Mouse (Mus musculus) liver, postnatal 0 days (tissue): ENCODE results near the gene Zfp322a. TPM values are rescaled to one million over a fixed set of nuclear protein-coding genes. Genes with fewer than 3 reads are reported as not detected.

Experiments
- ATAC-seq: fragments of 200-750 bp; cut with Nextera tagmentation; 2 replicates; pipeline ENCODE4 v1.8.0; 2017; ENCODE audit warnings: mild to moderate bottlenecking, moderate library complexity
- DNase-seq: peaks from one replicate; pipeline ENCODE4 v3.0.0-alpha.2; 2016
- H3K27ac ChIP-seq: fragments of 300-500 bp; sonication (generic); 2 replicates; pipeline ENCODE4 v1.5.1; 2014; ENCODE audit warnings: antibody characterized with exemption, moderate library complexity, mild to moderate bottlenecking, low read depth
- H3K27me3 ChIP-seq: fragments of 300-500 bp; sonication (generic); 2 replicates; pipeline ENCODE4 v1.6.1; 2014; ENCODE audit warnings: low read length, control low read depth, mixed read lengths; ENCODE audit not compliant: insufficient read depth
- H3K36me3 ChIP-seq: fragments of 300-500 bp; sonication (generic); replicated peaks from 2 replicates; pipeline ENCODE4 v1.6.1; 2014; ENCODE audit warnings: mild to moderate bottlenecking, control low read depth, low read length, moderate library complexity, mixed read lengths; ENCODE audit not compliant: insufficient read depth
- H3K4me1 ChIP-seq: fragments of 300-500 bp; sonication (generic); 2 replicates; pipeline ENCODE4 v1.6.1; 2014; ENCODE audit warnings: antibody characterized with exemption, mild to moderate bottlenecking, control low read depth; ENCODE audit not compliant: insufficient read depth
- H3K4me2 ChIP-seq: fragments of 300-500 bp; sonication (generic); 2 replicates; pipeline ENCODE4 v1.6.1; 2014; ENCODE audit warnings: low read depth, mild to moderate bottlenecking, low read length, moderate library complexity, mixed read lengths
- H3K4me3 ChIP-seq: fragments of 300-500 bp; sonication (generic); 2 replicates; pipeline ENCODE4 v1.5.1; 2014; ENCODE audit warnings: low read depth, low read length
- H3K9ac ChIP-seq: fragments of 300-500 bp; sonication (generic); replicated peaks from 2 replicates; pipeline ENCODE4 v1.6.1; 2014; ENCODE audit warnings: mild to moderate bottlenecking, moderate library complexity
- H3K9me3 ChIP-seq: fragments of 300-500 bp; sonication (generic); 2 replicates; pipeline ENCODE4 v1.6.1; 2016; ENCODE audit warnings: mild to moderate bottlenecking, control low read depth, low read length, mixed read lengths
- CTCF ChIP-seq: sonication (generic); IDR thresholded peaks from 2 replicates; pipeline ENCODE4 v1.5.1; 2016; ENCODE audit warnings: antibody characterized with exemption, low read depth
- EP300 ChIP-seq: IDR thresholded peaks from 2 replicates; pipeline ENCODE4 v1.6.1; 2016; ENCODE audit warnings: antibody characterized with exemption, low read depth, mild to moderate bottlenecking
- WGBS: fragments of 180-500 bp; shearing (Covaris S2); extraction: QIAGEN DNeasy Blood & Tissue Kit; methylation state at CpG from one replicate; pipeline ENCODE4 v1.1.7; 2014; ENCODE audit not compliant: insufficient replicate concordance; 5-methylcytosine and 5-hydroxymethylcytosine counted together
- polyA plus RNA-seq: library from polyadenylated mRNA; unstranded; fragments of >200 nt; fragmentation: Nextera tagmentation; extraction: Ambion mirVana; gene quantifications from 2 replicates; pipeline ENCODE4 v1.2.1, GENCODE M21; 2015

Zfp322a gene
- polyA plus RNA-seq, 1 experiment from 2014 or later, result 9.5 TPM

GRCm38 (mm10) chr13:23395301-23396245 lies 26.6 kb upstream of the Zfp322a start:
- no peak overlapping the region for H3K9ac ChIP-seq
- H3K27ac ChIP-seq, result no peak overlapping the region
- no peaks in the 10 kb centered on the region for H3K9me3 ChIP-seq
- H3K4me1 ChIP-seq, result peaks cover 12% of the 10 kb centered on the region; the same call in 1 of the 2 replicates
- H3K4me3 ChIP-seq, result peak overlapping the region; percentile 45
- TF ChIP-seq EP300 (no peak), CTCF (no peak)
- DNase-seq (no peak), ATAC-seq (no peak)
- peaks cover 45% of the 10 kb centered on the region for H3K27me3 ChIP-seq
- H3K36me3 ChIP-seq, result no peaks in the 10 kb centered on the region
- 4% methylated on average over 43 of the region's 43 CpGs for WGBS
- H3K4me2 ChIP-seq, result peak overlapping the region; percentile 74

- Histone ChIP-seq H3K4me1 (no peaks in the 10 kb centered on the region), H3K9ac (no peak overlapping the region), H3K9me3 (no peaks in the 10 kb centered on the region), H3K27ac (no peak overlapping the region), H3K4me2 (no peak overlapping the region), H3K4me3 (no peak overlapping the region), H3K36me3 (no peaks in the 10 kb centered on the region), H3K27me3 (no peaks in the 10 kb centered on the region)
- DNase-seq (no peak), ATAC-seq (no peak)
- 69% methylated on average over 1 of the region's 1 CpGs for WGBS
- TF ChIP-seq EP300 (no peak), CTCF (no peak)
Observed at GRCm38 (mm10) chr13:23387548-23387947, 18.5 kb upstream of the Zfp322a start.

GRCm38 (mm10) chr13:23383127-23383526 lies 14.1 kb upstream of the Zfp322a start:
- Histone ChIP-seq H3K27me3 (no peaks in the 10 kb centered on the region), H3K9me3 (no peaks in the 10 kb centered on the region), H3K9ac (no peak overlapping the region), H3K4me2 (no peak overlapping the region), H3K27ac (no peak overlapping the region), H3K4me1 (no peaks in the 10 kb centered on the region), H3K4me3 (no peak overlapping the region), H3K36me3 (no peaks in the 10 kb centered on the region)
- DNase-seq, result no peak
- 48% methylated on average over 1 of the region's 1 CpGs for WGBS
- TF ChIP-seq CTCF, result no peak
- no peak for TF ChIP-seq EP300
- no peak for ATAC-seq

- Histone ChIP-seq H3K27me3 (no peaks in the 10 kb centered on the region), H3K4me2 (no peak overlapping the region), H3K9ac (no peak overlapping the region), H3K4me3 (no peak overlapping the region), H3K4me1 (peaks cover 11% of the 10 kb centered on the region), H3K27ac (no peak overlapping the region), H3K9me3 (no peaks in the 10 kb centered on the region), H3K36me3 (no peaks in the 10 kb centered on the region)
- DNase-seq, result no peak
- ATAC-seq, result no peak
- no peak for TF ChIP-seq CTCF
- no peak for TF ChIP-seq EP300
- 76% methylated on average over 1 of the region's 1 CpGs for WGBS
Observed at GRCm38 (mm10) chr13:23372433-23372832, 3.4 kb upstream of the Zfp322a start.

GRCm38 (mm10) chr13:23370075-23370474 lies 1.1 kb upstream of the Zfp322a start:
- no peaks in the 10 kb centered on the region for H3K9me3 ChIP-seq
- H3K4me3 ChIP-seq, result peak overlapping the region; percentile 80; the same call in 1 of the 2 replicates
- no peak overlapping the region for H3K9ac ChIP-seq
- peaks cover 5% of the 10 kb centered on the region; the same call in 1 of the 2 replicates for H3K36me3 ChIP-seq
- H3K27ac ChIP-seq, result no peak overlapping the region
- DNase-seq (no peak), ATAC-seq (no peak)
- no peaks in the 10 kb centered on the region for H3K27me3 ChIP-seq
- WGBS, result 91% methylated on average over 4 of the region's 4 CpGs
- peak overlapping the region; percentile 83 for H3K4me2 ChIP-seq
- H3K4me1 ChIP-seq, result peaks cover 19% of the 10 kb centered on the region
- TF ChIP-seq EP300 (no peak), CTCF (no peak)

GRCm38 (mm10) chr13:23369421-23369765 lies 385 bp upstream of the Zfp322a start:
- TF ChIP-seq EP300 (0 out of 2 replicates have a peak, but pooled peaks have one; percentile 9), CTCF (no peak)
- Histone ChIP-seq H3K27me3 (no peaks in the 10 kb centered on the region), H3K36me3 (peaks cover 10% of the 10 kb centered on the region; the same call in 1 of the 2 replicates), H3K9ac (peak overlapping the region; percentile 82), H3K4me1 (peaks cover 19% of the 10 kb centered on the region), H3K4me2 (peak overlapping the region; percentile 83), H3K9me3 (no peaks in the 10 kb centered on the region), H3K27ac (peak overlapping the region; percentile 80), H3K4me3 (peak overlapping the region; percentile 80)
- DNase-seq, result no peak
- WGBS, result under 1% methylated on average over 10 of the region's 10 CpGs
- peak; percentile 18; the same call in 1 of the 2 replicates for ATAC-seq
